Mouse (Mus musculus): ENCODE measurements around the gene Cpb1. TPM values are rescaled to one million over a fixed set of nuclear protein-coding genes. Genes with fewer than 3 reads are reported as not detected.

The Cpb1 gene
- 211 and 326 TPM in 2 replicates for polyA plus RNA-seq (2012; rRNA removed)

DNA sequence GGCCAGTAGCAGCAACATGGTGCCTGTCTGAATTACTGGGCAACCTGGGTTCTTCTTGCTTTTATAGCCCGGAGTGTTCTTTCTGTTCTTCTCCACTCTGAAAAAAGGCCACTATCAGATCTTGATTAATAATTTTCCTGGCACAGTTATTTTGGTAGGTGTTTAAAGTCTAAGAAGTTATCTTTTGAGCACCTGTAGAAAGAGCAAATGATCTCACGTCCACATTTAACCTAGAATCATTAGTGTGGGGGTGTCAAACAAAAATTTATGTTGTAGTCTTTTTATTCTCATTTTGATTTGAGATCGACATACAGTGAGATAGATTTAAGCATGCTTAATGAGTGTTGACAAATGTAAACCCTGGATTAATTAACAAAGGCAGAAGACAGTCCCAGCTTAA is at the start of gene Cpb1:
Cpb1 (minus strand) TSS at position 101 of the 400 bp plus-strand sequence.
- WGBS, result 90% methylated on average over 3 of the region's 3 CpGs

DNA sequence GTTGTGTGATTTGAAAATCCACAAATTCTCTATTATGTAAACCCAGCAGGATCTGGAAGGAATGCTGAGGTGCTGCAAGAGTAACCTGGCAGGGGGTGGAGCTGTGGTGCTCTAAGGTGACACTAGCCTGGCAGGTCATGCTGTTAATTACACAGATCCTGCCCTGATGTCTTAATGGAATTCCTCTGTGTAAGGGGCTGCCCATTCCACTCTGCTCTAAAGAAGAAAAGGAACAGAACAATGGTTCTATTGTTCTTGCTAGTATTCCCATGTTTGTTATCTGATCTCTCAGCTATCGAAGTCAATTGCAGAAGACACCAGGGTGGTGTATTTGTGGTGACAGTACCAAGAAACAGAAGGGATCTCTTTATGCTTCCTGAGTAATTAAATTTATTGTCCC is 41.7 kb upstream of the Cpb1 start:
- TF ChIP-seq CTCF (IDR thresholded peaks at IDR 0.05; ENCODE audit: extremely low read depth, insufficient read depth, insufficient read length, insufficient replicate concordance), result no peak
- TF ChIP-seq POLR2A (IDR thresholded peaks at IDR 0.05; ENCODE audit: low read depth, low read length), result no peak
- Histone ChIP-seq H3K4me3 (ENCODE audit: extremely low read depth, insufficient read depth, insufficient read length) (no peak overlapping the region), H3K36me3 (ENCODE audit: control insufficient read depth, insufficient read depth, low read length) (no peaks in the 10 kb centered on the region), H3K27ac (ENCODE audit: insufficient read depth, low read length) (no peak overlapping the region), H3K4me1 (ENCODE audit: control insufficient read depth, insufficient read depth, insufficient read length) (no peaks in the 10 kb centered on the region), H3K27me3 (ENCODE audit: control insufficient read depth, insufficient read depth, low read length) (no peaks in the 10 kb centered on the region)
- no peak for DNase-seq (ENCODE audit: low read depth in 1 of 2, low spot score in 2 of 2)
- 83% methylated on average over 1 of the region's 1 CpGs for WGBS

More for the DNA sequence above, at the start of gene Cpb1:
- no peaks in the 10 kb centered on the region for H3K27me3 ChIP-seq (ENCODE audit: control insufficient read depth, insufficient read depth, low read length)
- no peak within 1 kb of the TSS for H3K27ac ChIP-seq (ENCODE audit: insufficient read depth, low read length)
- no peak for TF ChIP-seq POLR2A (IDR thresholded peaks at IDR 0.05; ENCODE audit: low read depth, low read length)
- TF ChIP-seq CTCF (IDR thresholded peaks at IDR 0.05; ENCODE audit: extremely low read depth, insufficient read depth, insufficient read length, insufficient replicate concordance), result no peak
- no peaks in the 10 kb centered on the region for H3K4me1 ChIP-seq (ENCODE audit: control insufficient read depth, insufficient read depth, insufficient read length)
- no peak within 1 kb of the TSS for H3K4me3 ChIP-seq (ENCODE audit: extremely low read depth, insufficient read depth, insufficient read length)
- no peak for DNase-seq (ENCODE audit: low read depth in 1 of 2, low spot score in 2 of 2)
- H3K36me3 ChIP-seq (ENCODE audit: control insufficient read depth, insufficient read depth, low read length), result no peaks in the 10 kb centered on the region

DNA sequence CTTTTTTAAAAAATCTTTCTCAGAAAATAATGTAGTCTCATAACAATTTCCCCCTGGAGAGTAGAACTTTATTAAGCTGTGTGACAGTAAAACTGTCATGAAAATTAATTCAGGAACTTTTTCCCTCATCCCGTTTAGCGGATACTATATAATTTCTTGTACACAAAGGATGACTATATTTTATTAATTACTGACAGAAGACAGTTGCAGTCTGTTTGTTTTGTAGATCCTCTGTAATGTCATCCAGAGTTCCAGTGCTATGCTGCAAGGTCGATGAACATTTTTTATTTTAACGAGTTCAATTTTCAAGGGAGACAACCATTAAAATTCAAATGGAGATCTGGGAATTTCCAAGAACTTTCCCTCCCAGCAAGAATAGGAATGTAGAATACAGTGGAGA is 33.6 kb upstream of the Cpb1 start:
- H3K4me1 ChIP-seq (ENCODE audit: control insufficient read depth, insufficient read depth, insufficient read length), result no peaks in the 10 kb centered on the region
- no peak overlapping the region for H3K4me3 ChIP-seq (ENCODE audit: extremely low read depth, insufficient read depth, insufficient read length)
- no peak overlapping the region for H3K27ac ChIP-seq (ENCODE audit: insufficient read depth, low read length)
- 95% methylated on average over 4 of the region's 4 CpGs for WGBS
- DNase-seq (ENCODE audit: low read depth in 1 of 2, low spot score in 2 of 2), result no peak
- no peak for TF ChIP-seq CTCF (IDR thresholded peaks at IDR 0.05; ENCODE audit: extremely low read depth, insufficient read depth, insufficient read length, insufficient replicate concordance)
- no peak for TF ChIP-seq POLR2A (IDR thresholded peaks at IDR 0.05; ENCODE audit: low read depth, low read length)
- H3K36me3 ChIP-seq (ENCODE audit: control insufficient read depth, insufficient read depth, low read length), result no peaks in the 10 kb centered on the region
- H3K27me3 ChIP-seq (ENCODE audit: control insufficient read depth, insufficient read depth, low read length), result no peaks in the 10 kb centered on the region

DNA sequence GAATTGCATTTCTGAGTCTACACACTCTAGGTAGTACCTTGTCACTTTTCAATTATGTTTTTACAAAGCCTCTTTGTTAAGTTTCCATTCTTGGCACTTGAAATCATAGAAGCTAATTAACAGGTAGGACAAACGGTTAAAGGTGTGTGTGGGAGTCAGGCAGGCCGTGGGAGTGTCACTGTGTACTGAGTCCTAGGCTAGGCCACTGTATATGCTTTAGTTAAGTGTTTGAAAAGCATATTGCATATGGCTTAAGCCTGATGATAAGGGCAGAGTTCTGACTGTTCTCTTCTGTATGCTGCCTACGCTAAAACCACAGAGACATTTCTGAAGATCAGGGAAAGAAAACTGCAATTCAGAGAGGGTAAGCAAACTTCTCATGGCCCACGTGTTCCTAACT is 31.7 kb upstream of the Cpb1 start:
- no peak for DNase-seq (ENCODE audit: low read depth in 1 of 2, low spot score in 2 of 2)
- no peaks in the 10 kb centered on the region for H3K36me3 ChIP-seq (ENCODE audit: control insufficient read depth, insufficient read depth, low read length)
- H3K4me1 ChIP-seq (ENCODE audit: control insufficient read depth, insufficient read depth, insufficient read length), result no peaks in the 10 kb centered on the region
- H3K27ac ChIP-seq (ENCODE audit: insufficient read depth, low read length), result no peak overlapping the region
- no peaks in the 10 kb centered on the region for H3K27me3 ChIP-seq (ENCODE audit: control insufficient read depth, insufficient read depth, low read length)
- no peak overlapping the region for H3K4me3 ChIP-seq (ENCODE audit: extremely low read depth, insufficient read depth, insufficient read length)
- WGBS, result 64% methylated on average over 4 of the region's 4 CpGs
- TF ChIP-seq POLR2A (IDR thresholded peaks at IDR 0.05; ENCODE audit: low read depth, low read length) (no peak), CTCF (IDR thresholded peaks at IDR 0.05; ENCODE audit: extremely low read depth, insufficient read depth, insufficient read length, insufficient replicate concordance) (no peak)

DNA sequence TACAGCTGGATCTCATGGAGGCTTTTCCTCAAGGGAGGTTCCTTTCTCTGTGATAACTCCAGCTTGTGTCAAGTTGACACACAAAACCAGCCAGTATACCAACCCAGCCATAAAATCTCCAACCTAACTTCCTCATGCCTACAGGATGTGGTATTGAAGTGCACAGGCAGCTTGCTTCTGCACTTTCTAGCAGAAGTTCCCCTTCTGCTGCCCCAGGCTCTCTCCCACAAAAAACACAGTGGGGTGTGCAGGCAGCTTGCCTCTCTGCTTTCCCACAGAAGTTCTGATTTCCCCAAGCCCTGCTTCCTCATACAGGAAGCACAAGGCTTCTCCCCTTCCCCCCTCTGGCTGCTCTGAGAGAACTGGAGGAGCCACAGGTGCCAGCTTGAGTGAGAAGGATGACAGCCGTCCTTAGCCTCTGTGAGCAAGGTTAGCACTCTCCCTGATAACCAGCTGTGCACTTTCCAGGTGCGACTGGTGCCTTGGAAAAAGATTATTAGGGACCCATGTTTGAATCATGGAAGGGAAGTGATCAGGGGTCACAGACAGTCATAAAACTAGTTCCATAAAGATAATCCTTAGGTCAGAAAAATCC is 29.3 kb upstream of the Cpb1 start:
- DNase-seq (ENCODE audit: low read depth in 1 of 2, low spot score in 2 of 2), result peak in 1 of 2 experiments; percentile 2
- no peak overlapping the region for H3K4me3 ChIP-seq (ENCODE audit: extremely low read depth, insufficient read depth, insufficient read length)
- TF ChIP-seq POLR2A (IDR thresholded peaks at IDR 0.05; ENCODE audit: low read depth, low read length) (no peak), CTCF (IDR thresholded peaks at IDR 0.05; ENCODE audit: extremely low read depth, insufficient read depth, insufficient read length, insufficient replicate concordance) (no peak)
- H3K27me3 ChIP-seq (ENCODE audit: control insufficient read depth, insufficient read depth, low read length), result no peaks in the 10 kb centered on the region
- H3K36me3 ChIP-seq (ENCODE audit: control insufficient read depth, insufficient read depth, low read length), result no peaks in the 10 kb centered on the region
- 15% methylated on average over 2 of the region's 2 CpGs for WGBS
- H3K4me1 ChIP-seq (ENCODE audit: control insufficient read depth, insufficient read depth, insufficient read length), result no peaks in the 10 kb centered on the region
- H3K27ac ChIP-seq (ENCODE audit: insufficient read depth, low read length), result no peak overlapping the region

DNA sequence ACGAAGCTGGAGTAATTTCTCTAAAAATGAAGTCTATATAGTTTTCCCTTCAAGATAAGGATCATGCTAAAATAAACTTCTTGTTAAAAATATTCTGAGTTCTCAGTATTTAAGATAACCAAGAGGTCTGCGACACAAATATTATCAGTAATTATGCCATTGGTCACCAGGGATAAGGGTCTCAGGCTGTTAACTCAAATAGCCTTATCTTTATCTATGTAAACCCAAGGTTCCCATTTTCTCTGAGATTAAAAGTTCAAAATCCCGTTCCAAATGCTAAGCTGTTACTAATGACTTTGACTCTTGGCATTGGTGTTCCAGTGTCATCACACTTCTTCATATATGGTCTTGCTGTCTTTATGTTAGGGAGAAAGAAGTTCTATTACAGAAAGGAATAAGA is 20.0 kb upstream of the Cpb1 start:
- Histone ChIP-seq H3K4me3 (ENCODE audit: extremely low read depth, insufficient read depth, insufficient read length) (no peak overlapping the region), H3K36me3 (ENCODE audit: control insufficient read depth, insufficient read depth, low read length) (no peaks in the 10 kb centered on the region), H3K27me3 (ENCODE audit: control insufficient read depth, insufficient read depth, low read length) (no peaks in the 10 kb centered on the region), H3K27ac (ENCODE audit: insufficient read depth, low read length) (no peak overlapping the region), H3K4me1 (ENCODE audit: control insufficient read depth, insufficient read depth, insufficient read length) (no peaks in the 10 kb centered on the region)
- DNase-seq (ENCODE audit: low read depth in 1 of 2, low spot score in 2 of 2), result no peak
- TF ChIP-seq POLR2A (IDR thresholded peaks at IDR 0.05; ENCODE audit: low read depth, low read length), result no peak
- no peak for TF ChIP-seq CTCF (IDR thresholded peaks at IDR 0.05; ENCODE audit: extremely low read depth, insufficient read depth, insufficient read length, insufficient replicate concordance)
- 79% methylated on average over 3 of the region's 3 CpGs for WGBS

DNA sequence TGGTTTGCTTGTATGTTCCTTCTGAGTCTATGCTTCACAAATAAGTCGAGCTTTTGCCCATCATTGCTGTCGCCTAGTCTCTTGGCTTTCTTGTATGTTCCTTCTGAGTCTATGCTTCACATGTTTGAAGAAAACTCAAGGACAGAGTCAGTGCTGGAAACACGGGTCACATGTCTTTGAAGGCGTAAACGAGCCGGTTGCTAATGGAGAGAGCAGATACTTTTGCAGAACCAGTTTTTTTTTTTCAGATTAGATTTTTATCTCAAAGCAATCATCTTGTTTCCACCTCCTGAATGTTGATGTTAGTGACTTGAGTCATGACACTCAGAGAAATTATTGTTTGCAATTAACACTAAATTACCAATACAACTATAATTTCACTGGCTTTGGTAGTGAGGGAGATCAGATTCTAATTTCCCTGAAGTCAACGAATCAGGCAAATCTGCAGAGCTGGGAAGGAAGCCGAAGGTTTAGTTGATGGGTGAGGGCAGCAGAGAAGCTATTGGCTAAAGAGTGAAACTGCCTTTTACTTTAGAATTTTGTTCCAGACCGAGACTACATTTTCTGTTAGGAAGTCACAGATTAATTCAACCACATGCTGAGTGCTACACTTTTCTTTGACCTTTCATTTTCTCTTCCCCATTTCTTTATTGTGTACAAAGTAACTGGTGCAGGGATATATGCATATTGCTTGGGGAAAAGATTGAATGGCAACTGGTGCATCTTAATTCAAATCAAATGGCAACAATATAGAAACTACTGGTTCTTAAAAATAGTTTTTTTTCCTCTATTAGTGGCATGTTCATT is 19.2 kb upstream of the Cpb1 start:
- Histone ChIP-seq H3K4me3 (ENCODE audit: extremely low read depth, insufficient read depth, insufficient read length) (no peak overlapping the region), H3K4me1 (ENCODE audit: control insufficient read depth, insufficient read depth, insufficient read length) (no peaks in the 10 kb centered on the region), H3K27ac (ENCODE audit: insufficient read depth, low read length) (no peak overlapping the region), H3K27me3 (ENCODE audit: control insufficient read depth, insufficient read depth, low read length) (no peaks in the 10 kb centered on the region), H3K36me3 (ENCODE audit: control insufficient read depth, insufficient read depth, low read length) (no peaks in the 10 kb centered on the region)
- DNase-seq (ENCODE audit: low read depth in 1 of 2, low spot score in 2 of 2), result no peak
- 69% methylated on average over 9 of the region's 9 CpGs for WGBS
- no peak for TF ChIP-seq CTCF (IDR thresholded peaks at IDR 0.05; ENCODE audit: extremely low read depth, insufficient read depth, insufficient read length, insufficient replicate concordance)
- TF ChIP-seq POLR2A (IDR thresholded peaks at IDR 0.05; ENCODE audit: low read depth, low read length), result no peak
